Mouse (Mus musculus) kidney, adult 2 months (tissue): ENCODE data around the gene Lsamp. TPM values are rescaled to one million over a fixed set of nuclear protein-coding genes. Genes with fewer than 3 reads are reported as not detected.
A peak's percentile ranks its signal among the peaks of the same experiment; 100 is the strongest.

Experiments used
- DNase-seq: peaks from one replicate; pipeline ENCODE4 v3.0.0; 2021
- H3K27ac ChIP-seq: fragments of 200-500 bp; 2 replicates; pipeline ENCODE4 v1.5.1; 2012; ENCODE audit warnings: low read depth, low read length, control low read depth, inconsistent platforms; ENCODE audit not compliant: insufficient read depth
- H3K27me3 ChIP-seq: fragments of 200-500 bp; replicated peaks from 2 replicates; pipeline ENCODE4 v1.6.1; 2012; ENCODE audit warnings: mild to moderate bottlenecking, moderate library complexity, low read length, inconsistent platforms; ENCODE audit not compliant: control insufficient read depth, insufficient read depth
- H3K36me3 ChIP-seq: fragments of 200-500 bp; 2 replicates; pipeline ENCODE4 v1.6.1; 2012; ENCODE audit warnings: mild to moderate bottlenecking, moderate library complexity, low read length, inconsistent platforms; ENCODE audit not compliant: control insufficient read depth, insufficient read depth
- H3K4me1 ChIP-seq: fragments of 200-500 bp; 2 replicates; pipeline ENCODE4 v1.6.1; 2011; ENCODE audit warnings: low read length; ENCODE audit not compliant: control insufficient read depth, insufficient read depth
- H3K4me3 ChIP-seq: fragments of 200-500 bp; 2 replicates; pipeline ENCODE4 v1.5.1; 2011; ENCODE audit warnings: mild to moderate bottlenecking, low read depth, low read length, control low read depth; ENCODE audit not compliant: insufficient read depth
- CTCF ChIP-seq: fragments of 200-500 bp; conservative IDR thresholded peaks from 2 replicates; pipeline ENCODE4 v1.5.1; 2011; ENCODE audit warnings: low read depth, mild to moderate bottlenecking, control low read depth, low read length, moderate library complexity, mixed read lengths; ENCODE audit not compliant: insufficient read depth, insufficient read length
- POLR2A ChIP-seq: fragments of 200-500 bp; IDR thresholded peaks from one replicate; pipeline ENCODE4 v1.6.1; 2011; ENCODE audit warnings: low read depth, low read length, control low read depth
- WGBS: fragments of 180-500 bp; shearing (Covaris S2); methylation state at CpG from one replicate; pipeline ENCODE4 v1.1.7; 2018; 5-methylcytosine and 5-hydroxymethylcytosine counted together
- polyA plus RNA-seq: library from polyadenylated mRNA; depleted of rRNA; stranded (reverse); fragments of >200 nt; gene quantifications from 2 replicates; pipeline ENCODE4 v1.2.3, GENCODE M21; 2012

Gene Lsamp
- polyA plus RNA-seq, 1 experiment: 0.38 TPM

GRCm38 (mm10) chr16:41692435-41692834, 1708.3 kb downstream of the Lsamp start:
- Histone ChIP-seq H3K27ac (no peak overlapping the region), H3K36me3 (no peaks in the 10 kb centered on the region), H3K4me3 (no peak overlapping the region), H3K27me3 (no peaks in the 10 kb centered on the region), H3K4me1 (no peaks in the 10 kb centered on the region)
- TF ChIP-seq CTCF: peak; percentile 14; the same call in 1 of the 2 replicates
- TF ChIP-seq POLR2A: no peak
- peak; percentile 39 for DNase-seq

- H3K27ac ChIP-seq: no peak overlapping the region
- no peaks in the 10 kb centered on the region for H3K27me3 ChIP-seq
- WGBS: 94% methylated on average over 5 of the region's 5 CpGs
- H3K4me1 ChIP-seq: no peaks in the 10 kb centered on the region
- no peaks in the 10 kb centered on the region for H3K36me3 ChIP-seq
- no peak overlapping the region for H3K4me3 ChIP-seq
- DNase-seq: no peak
- no peak for TF ChIP-seq CTCF
Observed at GRCm38 (mm10) chr16:41701790-41702428, 1717.7 kb downstream of the Lsamp start.

GRCm38 (mm10) chr16:41728900-41729585, 1744.9 kb downstream of the Lsamp start:
- Histone ChIP-seq H3K4me1 (no peaks in the 10 kb centered on the region), H3K4me3 (no peak overlapping the region), H3K27me3 (no peaks in the 10 kb centered on the region), H3K27ac (no peak overlapping the region), H3K36me3 (no peaks in the 10 kb centered on the region)
- WGBS: 81% methylated on average over 9 of the region's 9 CpGs
- no peak for TF ChIP-seq CTCF
- TF ChIP-seq POLR2A: no peak
- no peak for DNase-seq

- no peaks in the 10 kb centered on the region for H3K4me1 ChIP-seq
- no peak for DNase-seq
- 80% methylated on average over 1 of the region's 1 CpGs for WGBS
- H3K4me3 ChIP-seq: no peak overlapping the region
- no peaks in the 10 kb centered on the region for H3K27me3 ChIP-seq
- no peaks in the 10 kb centered on the region for H3K36me3 ChIP-seq
- TF ChIP-seq POLR2A (no peak), CTCF (no peak)
- H3K27ac ChIP-seq: no peak overlapping the region
Observed at GRCm38 (mm10) chr16:41729911-41730310, 1745.8 kb downstream of the Lsamp start.

- 17% methylated on average over 4 of the region's 4 CpGs for WGBS
- peak; percentile 79 for DNase-seq
- no peaks in the 10 kb centered on the region for H3K27me3 ChIP-seq
Observed at GRCm38 (mm10) chr16:41745037-41745436, 1760.9 kb downstream of the Lsamp start.

GRCm38 (mm10) chr16:41746235-41746911, 1762.2 kb downstream of the Lsamp start:
- TF ChIP-seq CTCF (no peak), POLR2A (no peak)
- Histone ChIP-seq H3K27ac (no peak overlapping the region), H3K27me3 (no peaks in the 10 kb centered on the region), H3K4me3 (no peak overlapping the region), H3K4me1 (no peaks in the 10 kb centered on the region), H3K36me3 (no peaks in the 10 kb centered on the region)
- no peak for DNase-seq
- 89% methylated on average over 11 of the region's 11 CpGs for WGBS

More at GRCm38 (mm10) chr16:41745037-41745436, 1760.9 kb downstream of the Lsamp start:
- H3K27ac ChIP-seq: no peak overlapping the region
- TF ChIP-seq CTCF (no peak), POLR2A (no peak)
- H3K4me3 ChIP-seq: no peak overlapping the region
- H3K36me3 ChIP-seq: no peaks in the 10 kb centered on the region
- no peaks in the 10 kb centered on the region for H3K4me1 ChIP-seq

- WGBS: 67% methylated on average over 2 of the region's 2 CpGs
- Histone ChIP-seq H3K27me3 (no peaks in the 10 kb centered on the region), H3K4me1 (no peaks in the 10 kb centered on the region), H3K4me3 (no peak overlapping the region), H3K36me3 (no peaks in the 10 kb centered on the region), H3K27ac (no peak overlapping the region)
- DNase-seq: no peak
- no peak for TF ChIP-seq CTCF
- no peak for TF ChIP-seq POLR2A
Observed at GRCm38 (mm10) chr16:41747874-41748273, 1763.7 kb downstream of the Lsamp start.
